Mouse (Mus musculus): ENCODE measurements around the gene Apba2. TPM values are rescaled to one million over a fixed set of nuclear protein-coding genes. Genes with fewer than 3 reads are reported as not detected.

The Apba2 gene
- polyA plus RNA-seq, 1 experiment from 2014 or later = 67.6 TPM

- WGBS = 86% methylated on average over 4 of the region's 4 CpGs
- Histone ChIP-seq H3K4me1 (replicated peaks; ENCODE audit: control insufficient read depth, insufficient read depth, low read length) (0 out of 2 replicates have a peak, but pooled peaks cover 1% of the 10 kb centered on the region), H3K9ac (ENCODE audit: low read length) (no peak overlapping the region), H3K4me2 (ENCODE audit: low read depth, low read length, severe bottlenecking) (no peak overlapping the region), H3K27me3 (ENCODE audit: control insufficient read depth, insufficient read depth, low read length) (no peaks in the 10 kb centered on the region), H3K9me3 (ENCODE audit: control insufficient read depth, low read length) (no peaks in the 10 kb centered on the region), H3K27ac (ENCODE audit: low read depth, low read length) (no peak overlapping the region), H3K36me3 (ENCODE audit: control insufficient read depth, insufficient read depth, low read length) (no peaks in the 10 kb centered on the region), H3K4me3 (ENCODE audit: low read depth, low read length) (no peak overlapping the region)
- no peak for ATAC-seq (replicated peaks; ENCODE audit: low FRiP score)
- DNase-seq (ENCODE audit: low spot score) = no peak
These were observed 17.6 kb downstream of the Apba2 start for GRCm38 (mm10) chr7:64519091-64519490.

GRCm38 (mm10) chr7:64519521-64519920, 18.0 kb downstream of the Apba2 start:
- no peak for DNase-seq (ENCODE audit: low spot score)
- Histone ChIP-seq H3K27ac (ENCODE audit: low read depth, low read length) (no peak overlapping the region), H3K27me3 (ENCODE audit: control insufficient read depth, insufficient read depth, low read length) (no peaks in the 10 kb centered on the region), H3K9ac (ENCODE audit: low read length) (no peak overlapping the region), H3K9me3 (ENCODE audit: control insufficient read depth, low read length) (no peaks in the 10 kb centered on the region), H3K4me1 (replicated peaks; ENCODE audit: control insufficient read depth, insufficient read depth, low read length) (0 out of 2 replicates have a peak, but pooled peaks cover 1% of the 10 kb centered on the region), H3K4me3 (ENCODE audit: low read depth, low read length) (no peak overlapping the region), H3K4me2 (ENCODE audit: low read depth, low read length, severe bottlenecking) (no peak overlapping the region), H3K36me3 (ENCODE audit: control insufficient read depth, insufficient read depth, low read length) (no peaks in the 10 kb centered on the region)
- no peak for ATAC-seq (replicated peaks; ENCODE audit: low FRiP score)
- 60% methylated on average over 5 of the region's 5 CpGs for WGBS

GRCm38 (mm10) chr7:64521695-64522408, 20.3 kb downstream of the Apba2 start:
- H3K4me2 ChIP-seq (ENCODE audit: low read depth, low read length, severe bottlenecking) = no peak overlapping the region
- DNase-seq (ENCODE audit: low spot score) (no peak), ATAC-seq (replicated peaks; ENCODE audit: low FRiP score) (no peak)
- no peaks in the 10 kb centered on the region for H3K27me3 ChIP-seq (ENCODE audit: control insufficient read depth, insufficient read depth, low read length)
- 0 out of 2 replicates have a peak, but pooled peaks cover 1% of the 10 kb centered on the region for H3K4me1 ChIP-seq (replicated peaks; ENCODE audit: control insufficient read depth, insufficient read depth, low read length)
- no peaks in the 10 kb centered on the region for H3K36me3 ChIP-seq (ENCODE audit: control insufficient read depth, insufficient read depth, low read length)
- no peak overlapping the region for H3K4me3 ChIP-seq (ENCODE audit: low read depth, low read length)
- H3K9ac ChIP-seq (ENCODE audit: low read length) = no peak overlapping the region
- H3K27ac ChIP-seq (ENCODE audit: low read depth, low read length) = no peak overlapping the region
- no peaks in the 10 kb centered on the region for H3K9me3 ChIP-seq (ENCODE audit: control insufficient read depth, low read length)
- 74% methylated on average over 5 of the region's 5 CpGs for WGBS

- Histone ChIP-seq H3K27ac (ENCODE audit: low read depth, low read length) (no peak overlapping the region), H3K4me2 (ENCODE audit: low read depth, low read length, severe bottlenecking) (no peak overlapping the region), H3K9ac (ENCODE audit: low read length) (no peak overlapping the region), H3K4me3 (ENCODE audit: low read depth, low read length) (no peak overlapping the region), H3K9me3 (ENCODE audit: control insufficient read depth, low read length) (no peaks in the 10 kb centered on the region), H3K36me3 (ENCODE audit: control insufficient read depth, insufficient read depth, low read length) (no peaks in the 10 kb centered on the region), H3K4me1 (replicated peaks; ENCODE audit: control insufficient read depth, insufficient read depth, low read length) (0 out of 2 replicates have a peak, but pooled peaks cover 1% of the 10 kb centered on the region), H3K27me3 (ENCODE audit: control insufficient read depth, insufficient read depth, low read length) (no peaks in the 10 kb centered on the region)
- 33% methylated on average over 1 of the region's 1 CpGs for WGBS
- ATAC-seq (replicated peaks; ENCODE audit: low FRiP score) (no peak), DNase-seq (ENCODE audit: low spot score) (no peak)
These were observed 20.9 kb downstream of the Apba2 start for GRCm38 (mm10) chr7:64522409-64522730.

GRCm38 (mm10) chr7:64531297-64531696, 29.8 kb downstream of the Apba2 start:
- DNase-seq (ENCODE audit: low spot score) (no peak), ATAC-seq (replicated peaks; ENCODE audit: low FRiP score) (no peak)
- Histone ChIP-seq H3K4me3 (ENCODE audit: low read depth, low read length) (no peak overlapping the region), H3K4me1 (replicated peaks; ENCODE audit: control insufficient read depth, insufficient read depth, low read length) (no peaks in the 10 kb centered on the region), H3K9ac (ENCODE audit: low read length) (no peak overlapping the region), H3K9me3 (ENCODE audit: control insufficient read depth, low read length) (no peaks in the 10 kb centered on the region; the same call in 1 of the 2 replicates), H3K27ac (ENCODE audit: low read depth, low read length) (no peak overlapping the region), H3K4me2 (ENCODE audit: low read depth, low read length, severe bottlenecking) (no peak overlapping the region), H3K27me3 (ENCODE audit: control insufficient read depth, insufficient read depth, low read length) (no peaks in the 10 kb centered on the region), H3K36me3 (ENCODE audit: control insufficient read depth, insufficient read depth, low read length) (no peaks in the 10 kb centered on the region; the same call in 1 of the 2 replicates)
- WGBS = 95% methylated on average over 1 of the region's 1 CpGs

- Histone ChIP-seq H3K4me1 (replicated peaks; ENCODE audit: control insufficient read depth, insufficient read depth, low read length) (no peaks in the 10 kb centered on the region), H3K4me3 (ENCODE audit: low read depth, low read length) (no peak overlapping the region), H3K9me3 (ENCODE audit: control insufficient read depth, low read length) (no peaks in the 10 kb centered on the region; the same call in 1 of the 2 replicates), H3K9ac (ENCODE audit: low read length) (no peak overlapping the region), H3K4me2 (ENCODE audit: low read depth, low read length, severe bottlenecking) (no peak overlapping the region), H3K36me3 (ENCODE audit: control insufficient read depth, insufficient read depth, low read length) (no peaks in the 10 kb centered on the region; the same call in 1 of the 2 replicates), H3K27me3 (ENCODE audit: control insufficient read depth, insufficient read depth, low read length) (no peaks in the 10 kb centered on the region), H3K27ac (ENCODE audit: low read depth, low read length) (no peak overlapping the region)
- ATAC-seq (replicated peaks; ENCODE audit: low FRiP score) (no peak), DNase-seq (ENCODE audit: low spot score) (no peak)
- WGBS = 50% methylated on average over 6 of the region's 6 CpGs
These were observed 31.9 kb downstream of the Apba2 start for GRCm38 (mm10) chr7:64533374-64533773.

GRCm38 (mm10) chr7:64535269-64535668, 33.8 kb downstream of the Apba2 start:
- no peak overlapping the region for H3K4me2 ChIP-seq (ENCODE audit: low read depth, low read length, severe bottlenecking)
- H3K27ac ChIP-seq (ENCODE audit: low read depth, low read length) = no peak overlapping the region
- no peak for DNase-seq (ENCODE audit: low spot score)
- no peaks in the 10 kb centered on the region for H3K36me3 ChIP-seq (ENCODE audit: control insufficient read depth, insufficient read depth, low read length)
- no peak overlapping the region for H3K4me3 ChIP-seq (ENCODE audit: low read depth, low read length)
- no peaks in the 10 kb centered on the region for H3K9me3 ChIP-seq (ENCODE audit: control insufficient read depth, low read length)
- H3K27me3 ChIP-seq (ENCODE audit: control insufficient read depth, insufficient read depth, low read length) = no peaks in the 10 kb centered on the region
- no peaks in the 10 kb centered on the region for H3K4me1 ChIP-seq (replicated peaks; ENCODE audit: control insufficient read depth, insufficient read depth, low read length)
- no peak for ATAC-seq (replicated peaks; ENCODE audit: low FRiP score)
- 87% methylated on average over 2 of the region's 2 CpGs for WGBS
- H3K9ac ChIP-seq (ENCODE audit: low read length) = no peak overlapping the region

- Histone ChIP-seq H3K9ac (ENCODE audit: low read length) (no peak overlapping the region), H3K27ac (ENCODE audit: low read depth, low read length) (no peak overlapping the region), H3K27me3 (ENCODE audit: control insufficient read depth, insufficient read depth, low read length) (no peaks in the 10 kb centered on the region), H3K4me2 (ENCODE audit: low read depth, low read length, severe bottlenecking) (no peak overlapping the region), H3K9me3 (ENCODE audit: control insufficient read depth, low read length) (no peaks in the 10 kb centered on the region), H3K4me1 (replicated peaks; ENCODE audit: control insufficient read depth, insufficient read depth, low read length) (no peaks in the 10 kb centered on the region), H3K4me3 (ENCODE audit: low read depth, low read length) (no peak overlapping the region), H3K36me3 (ENCODE audit: control insufficient read depth, insufficient read depth, low read length) (no peaks in the 10 kb centered on the region; the same call in 1 of the 2 replicates)
- WGBS = 69% methylated on average over 10 of the region's 10 CpGs
- ATAC-seq (replicated peaks; ENCODE audit: low FRiP score) (no peak), DNase-seq (ENCODE audit: low spot score) (no peak)
These were observed 38.1 kb downstream of the Apba2 start for GRCm38 (mm10) chr7:64539450-64540148.

Data from forebrain, embryonic 11.5 days (tissue).